Mouse (Mus musculus) ovary, postnatal 14 days (tissue): ENCODE data around the gene Olfr952.

Source experiments
- DNase-seq: peaks from one replicate; pipeline ENCODE4 v3.0.0; 2022; ENCODE audit warnings: low spot score

Olfr952 gene

DNA sequence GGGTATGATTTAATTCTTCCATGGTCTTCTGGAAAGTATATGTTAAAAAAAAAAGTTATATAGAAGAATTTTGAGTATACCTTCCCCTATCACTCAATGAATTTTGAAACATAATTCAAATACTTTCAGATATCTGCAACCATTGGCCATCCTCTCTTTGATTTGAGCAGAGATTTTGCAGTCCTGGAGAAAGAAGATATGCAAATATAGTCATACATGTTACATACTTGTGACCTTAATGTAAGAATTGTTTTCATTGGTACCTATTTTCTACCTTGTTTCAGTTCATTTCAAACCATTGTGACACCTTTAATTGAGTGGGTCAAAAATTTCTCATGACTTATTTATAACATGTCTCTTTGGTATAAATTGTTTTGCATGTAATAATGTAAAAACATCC is at the start of gene Olfr952:
TSS of gene Olfr952 (minus strand) at position 101 of the 400 bp plus-strand sequence.
- no peak for DNase-seq

- no peak for DNase-seq
Measured at GRCm38 (mm10) chr9:39471844-39472243, 44.9 kb upstream of the Olfr952 start, which contains the start of gene Olfr955. Olfr955 (minus strand) TSS chr9:39471944.

GRCm38 (mm10) chr9:39456401-39456800 is 29.5 kb upstream of the Olfr952 start, which contains the start of gene Olfr954:
Olfr954 (plus strand) TSS chr9:39456701.
- no peak for DNase-seq

DNA sequence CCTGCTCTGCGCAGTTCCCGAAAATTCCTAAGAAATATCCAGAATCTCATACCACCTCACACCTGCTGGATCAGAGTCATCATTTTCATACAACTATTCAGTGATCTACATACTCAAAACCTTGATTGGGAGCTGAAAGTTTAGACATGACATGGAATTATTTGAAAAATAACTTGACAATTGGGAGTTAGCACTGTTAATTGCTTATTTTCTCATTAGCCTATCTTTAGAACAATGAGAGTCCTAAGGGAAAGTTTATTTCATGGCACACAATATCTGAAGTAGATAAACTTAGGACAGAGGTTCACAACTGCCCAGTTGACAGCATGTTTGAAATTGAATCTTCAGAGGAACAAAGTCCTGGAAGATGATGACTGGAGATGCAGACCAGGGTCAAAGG is 39.8 kb downstream of the Olfr952 start, which contains the start of gene Olfr951:
TSS of gene Olfr951 (plus strand) at position 301 of the 400 bp plus-strand sequence.
- DNase-seq, result no peak
